Mouse (Mus musculus) liver, adult 2 months (tissue): ENCODE data around the gene Gm11569. TPM values are rescaled to one million over a fixed set of nuclear protein-coding genes. Genes with fewer than 3 reads are reported as not detected.

Experiments
- DNase-seq: peaks from one replicate; pipeline ENCODE4 v3.0.0-alpha.2; 2011; ENCODE audit warnings: low read depth, low spot score; ENCODE audit errors: extremely low read depth
- H3K27ac ChIP-seq: fragments of 200-500 bp; replicated peaks from 2 replicates; pipeline ENCODE4 v1.5.1; 2012; ENCODE audit warnings: low read depth, mild to moderate bottlenecking, control low read depth, inconsistent platforms, low read length; ENCODE audit not compliant: insufficient read depth
- H3K27me3 ChIP-seq: fragments of 200-500 bp; 2 replicates; pipeline ENCODE4 v1.6.1; 2012; ENCODE audit warnings: mild to moderate bottlenecking, moderate library complexity, low read length, inconsistent platforms; ENCODE audit not compliant: control insufficient read depth, insufficient read depth
- H3K36me3 ChIP-seq: fragments of 200-500 bp; 2 replicates; pipeline ENCODE4 v1.6.1; 2012; ENCODE audit warnings: low read length, inconsistent platforms; ENCODE audit not compliant: control insufficient read depth, insufficient read depth
- H3K4me1 ChIP-seq: fragments of 200-500 bp; 2 replicates; pipeline ENCODE4 v1.6.1; 2011; ENCODE audit warnings: low read length; ENCODE audit not compliant: control insufficient read depth, insufficient read depth
- H3K4me3 ChIP-seq: fragments of 200-500 bp; 2 replicates; pipeline ENCODE4 v1.5.1; 2011; ENCODE audit warnings: low read depth, mild to moderate bottlenecking, control low read depth, low read length, moderate library complexity; ENCODE audit not compliant: insufficient read depth
- H3K79me2 ChIP-seq: fragments of 200-500 bp; 2 replicates; pipeline ENCODE4 v1.6.1; 2012; ENCODE audit warnings: inconsistent platforms, mild to moderate bottlenecking, low read length, moderate library complexity; ENCODE audit not compliant: control insufficient read depth, insufficient read depth
- H3K9ac ChIP-seq: fragments of 200-500 bp; 2 replicates; pipeline ENCODE4 v1.6.1; 2012; ENCODE audit warnings: low read depth, mild to moderate bottlenecking, control low read depth, inconsistent platforms, low read length
- CTCF ChIP-seq: fragments of 200-500 bp; IDR thresholded peaks from 2 replicates; pipeline ENCODE4 v1.5.1; 2011; ENCODE audit warnings: low read depth, low read length, control low read depth
- POLR2A ChIP-seq: fragments of 200-500 bp; IDR thresholded peaks from 2 replicates; pipeline ENCODE4 v1.6.1; 2011; ENCODE audit warnings: low read length, control low read depth; ENCODE audit not compliant: insufficient read depth; ENCODE audit errors: extremely low read depth
- WGBS: fragments of 180-500 bp; shearing (Covaris S2); methylation state at CpG from one replicate; pipeline ENCODE4 v1.1.7; 2018; 5-methylcytosine and 5-hydroxymethylcytosine counted together
- polyA plus RNA-seq: library from polyadenylated mRNA; depleted of rRNA; stranded (reverse); fragments of >200 nt; gene quantifications from 2 replicates; pipeline ENCODE4 v1.2.3, GENCODE M21; 2012; rRNA removed
- total RNA-seq: library from RNA; depleted of rRNA; stranded (reverse); fragments of >200 nt; gene quantifications from 2 replicates; pipeline ENCODE4 v1.2.3, GENCODE M21; 2014; rRNA removed

The Gm11569 gene
- total and polyA plus RNA-seq, 2 experiments, result not detected

GRCm38 (mm10) chr11:99758877-99759276 is 39.9 kb downstream of the Gm11569 start:
- Histone ChIP-seq H3K79me2 (no peaks in the 10 kb centered on the region), H3K4me1 (no peaks in the 10 kb centered on the region; the same call in 1 of the 2 replicates), H3K27ac (no peak overlapping the region), H3K4me3 (no peak overlapping the region), H3K9ac (no peak overlapping the region), H3K27me3 (no peaks in the 10 kb centered on the region), H3K36me3 (no peaks in the 10 kb centered on the region)
- TF ChIP-seq CTCF (no peak), POLR2A (no peak)
- 92% methylated on average over 1 of the region's 1 CpGs for WGBS
- no peak for DNase-seq

Other genes with a start within 250 kb of the Gm11569 start
Only the 30 nearest of the 43 such genes appear.
- gene Gm11937, start 188.7 kb downstream of the Gm11569 start, total RNA-seq, result not detected in 2 replicates
- gene Gm11937, start 188.7 kb downstream of the Gm11569 start, polyA plus RNA-seq, result not detected in 2 replicates
- not detected in 2 replicates for gene Krtap2-4, start 184.1 kb downstream of the Gm11569 start, total RNA-seq
- gene Krtap2-4, start 184.1 kb downstream of the Gm11569 start, polyA plus RNA-seq, result not detected in 2 replicates
- not detected in 2 replicates for gene Gm11562, start 178.5 kb downstream of the Gm11569 start, total RNA-seq
- gene Gm11562, start 178.5 kb downstream of the Gm11569 start, polyA plus RNA-seq, result not detected in 2 replicates
- not detected in 2 replicates for gene Krtap4-1, start 170.7 kb downstream of the Gm11569 start, total RNA-seq
- gene Krtap4-1, start 170.7 kb downstream of the Gm11569 start, polyA plus RNA-seq, result not detected in 2 replicates
- gene Krtap4-2, start 163.8 kb downstream of the Gm11569 start, total RNA-seq, result not detected in 2 replicates
- gene Krtap4-2, start 163.8 kb downstream of the Gm11569 start, polyA plus RNA-seq, result not detected in 2 replicates
- not detected in 2 replicates for gene Krtap4-7, start 154.8 kb downstream of the Gm11569 start, total RNA-seq
- gene Krtap4-7, start 154.8 kb downstream of the Gm11569 start, polyA plus RNA-seq, result not detected in 2 replicates
- not detected in 2 replicates for gene Gm11555, start 148.7 kb downstream of the Gm11569 start, total RNA-seq
- not detected in 2 replicates for gene Gm11555, start 148.7 kb downstream of the Gm11569 start, polyA plus RNA-seq
- gene Gm11563, start 140.0 kb downstream of the Gm11569 start, total RNA-seq, result not detected in 2 replicates
- gene Gm11563, start 140.0 kb downstream of the Gm11569 start, polyA plus RNA-seq, result not detected in 2 replicates
- not detected in 2 replicates for gene Krtap4-6, start 133.0 kb downstream of the Gm11569 start, total RNA-seq
- gene Krtap4-6, start 133.0 kb downstream of the Gm11569 start, polyA plus RNA-seq, result not detected in 2 replicates
- gene Gm14190, start 108.2 kb downstream of the Gm11569 start, total RNA-seq, result not detected in 2 replicates
- not detected in 2 replicates for gene Gm14190, start 108.2 kb downstream of the Gm11569 start, polyA plus RNA-seq
- gene Gm14180, start 64.6 kb downstream of the Gm11569 start, total RNA-seq, result not detected in 2 replicates
- gene Gm14180, start 64.6 kb downstream of the Gm11569 start, polyA plus RNA-seq, result not detected in 2 replicates
- not detected in 2 replicates for gene Gm11595, start 26.0 kb downstream of the Gm11569 start, total RNA-seq
- not detected in 2 replicates for gene Gm11595, start 26.0 kb downstream of the Gm11569 start, polyA plus RNA-seq
- not detected in 2 replicates for gene Krtap4-8, start 18.2 kb downstream of the Gm11569 start, total RNA-seq
- not detected in 2 replicates for gene Krtap4-8, start 18.2 kb downstream of the Gm11569 start, polyA plus RNA-seq
- not detected in 2 replicates for gene Krtap4-9, start 13.7 kb downstream of the Gm11569 start, total RNA-seq
- not detected in 2 replicates for gene Krtap4-9, start 13.7 kb downstream of the Gm11569 start, polyA plus RNA-seq
- not detected in 2 replicates for gene Gm11596, start 5.5 kb downstream of the Gm11569 start, total RNA-seq
- not detected in 2 replicates for gene Gm11596, start 5.5 kb downstream of the Gm11569 start, polyA plus RNA-seq
- not detected in 2 replicates for gene Gm11554, start 5.5 kb upstream of the Gm11569 start, total RNA-seq
- not detected in 2 replicates for gene Gm11554, start 5.5 kb upstream of the Gm11569 start, polyA plus RNA-seq
- not detected in 2 replicates for gene Krtap4-13, start 11.0 kb upstream of the Gm11569 start, total RNA-seq
- not detected in 2 replicates for gene Krtap4-13, start 11.0 kb upstream of the Gm11569 start, polyA plus RNA-seq
- not detected in 2 replicates for gene Gm11564, start 16.7 kb upstream of the Gm11569 start, total RNA-seq
- gene Gm11564, start 16.7 kb upstream of the Gm11569 start, polyA plus RNA-seq, result not detected in 2 replicates
- not detected in 2 replicates for gene 2300003K06Rik, start 39.1 kb upstream of the Gm11569 start, total RNA-seq
- gene 2300003K06Rik, start 39.1 kb upstream of the Gm11569 start, polyA plus RNA-seq, result not detected in 2 replicates
- not detected in 2 replicates for gene Krtap4-16, start 52.7 kb upstream of the Gm11569 start, total RNA-seq
- gene Krtap4-16, start 52.7 kb upstream of the Gm11569 start, polyA plus RNA-seq, result not detected in 2 replicates
- not detected in 2 replicates for gene Gm11568, start 59.0 kb upstream of the Gm11569 start, total RNA-seq
- not detected in 2 replicates for gene Gm11568, start 59.0 kb upstream of the Gm11569 start, polyA plus RNA-seq
- gene Gm11559, start 65.5 kb upstream of the Gm11569 start, total RNA-seq, result not detected in 2 replicates
- not detected in 2 replicates for gene Gm11559, start 65.5 kb upstream of the Gm11569 start, polyA plus RNA-seq
- gene Krtap9-1, start 74.5 kb upstream of the Gm11569 start, total RNA-seq, result not detected in 2 replicates
- gene Krtap9-1, start 74.5 kb upstream of the Gm11569 start, polyA plus RNA-seq, result not detected in 2 replicates
- 0.28 TPM in 1 of 2 replicates, not detected in the other for gene Gm11567, start 80.3 kb upstream of the Gm11569 start, total RNA-seq
- not detected in 2 replicates for gene Gm11567, start 80.3 kb upstream of the Gm11569 start, polyA plus RNA-seq
- not detected in 2 replicates for gene Krtap31-1, start 109.0 kb upstream of the Gm11569 start, total RNA-seq
- gene Krtap31-1, start 109.0 kb upstream of the Gm11569 start, polyA plus RNA-seq, result not detected in 2 replicates
- not detected in 2 replicates for gene Gm11565, start 115.8 kb upstream of the Gm11569 start, total RNA-seq
- gene Gm11565, start 115.8 kb upstream of the Gm11569 start, polyA plus RNA-seq, result not detected in 2 replicates
- gene Krtap31-2, start 137.4 kb upstream of the Gm11569 start, total RNA-seq, result not detected in 2 replicates
- gene Krtap31-2, start 137.4 kb upstream of the Gm11569 start, polyA plus RNA-seq, result not detected in 2 replicates
- not detected in 2 replicates for gene Krtap9-5, start 149.5 kb upstream of the Gm11569 start, total RNA-seq
- gene Krtap9-5, start 149.5 kb upstream of the Gm11569 start, polyA plus RNA-seq, result not detected in 2 replicates
- gene Krtap29-1, start 180.1 kb upstream of the Gm11569 start, total RNA-seq, result not detected in 2 replicates
- gene Krtap29-1, start 180.1 kb upstream of the Gm11569 start, polyA plus RNA-seq, result not detected in 2 replicates
- gene Krtap16-1, start 187.7 kb upstream of the Gm11569 start, total RNA-seq, result not detected in 2 replicates
- gene Krtap16-1, start 187.7 kb upstream of the Gm11569 start, polyA plus RNA-seq, result not detected in 2 replicates